Mouse (Mus musculus) midbrain, embryonic 12.5 days (tissue): ENCODE data around the gene Ccdc3. TPM values are rescaled to one million over a fixed set of nuclear protein-coding genes. Genes with fewer than 3 reads are reported as not detected.

Experiments
- ATAC-seq: fragments of 200-750 bp; cut with Nextera tagmentation; 2 replicates; pipeline ENCODE4 v1.8.0; 2017; ENCODE audit warnings: low read depth, moderate TSS enrichment, moderate library complexity; ENCODE audit not compliant: low FRiP score
- H3K27ac ChIP-seq: fragments of 300-500 bp; sonication (generic); replicated peaks from 2 replicates; pipeline ENCODE4 v1.5.1; 2016; ENCODE audit warnings: mild to moderate bottlenecking
- H3K27me3 ChIP-seq: fragments of 300-500 bp; sonication (generic); 2 replicates; pipeline ENCODE4 v1.6.1; 2016; ENCODE audit warnings: mild to moderate bottlenecking
- H3K36me3 ChIP-seq: fragments of 300-500 bp; sonication (generic); 2 replicates; pipeline ENCODE4 v1.6.1; 2016
- H3K4me1 ChIP-seq: fragments of 300-500 bp; sonication (generic); 2 replicates; pipeline ENCODE4 v1.6.1; 2016
- H3K4me2 ChIP-seq: fragments of 300-500 bp; sonication (generic); replicated peaks from 2 replicates; pipeline ENCODE4 v1.6.1; 2016; ENCODE audit warnings: mild to moderate bottlenecking, moderate library complexity
- H3K4me3 ChIP-seq: fragments of 300-500 bp; sonication (generic); 2 replicates; pipeline ENCODE4 v1.5.1; 2016; ENCODE audit warnings: mild to moderate bottlenecking
- H3K9ac ChIP-seq: fragments of 300-500 bp; sonication (generic); replicated peaks from 2 replicates; pipeline ENCODE4 v1.6.1; 2016; ENCODE audit warnings: mild to moderate bottlenecking, moderate library complexity
- H3K9me3 ChIP-seq: fragments of 300-500 bp; sonication (generic); 2 replicates; pipeline ENCODE4 v1.6.1; 2016; ENCODE audit warnings: mild to moderate bottlenecking
- WGBS: fragments of 180-500 bp; shearing (Covaris S2); methylation state at CpG from one replicate; pipeline ENCODE4 v1.1.7; 2016; 5-methylcytosine and 5-hydroxymethylcytosine counted together
- polyA plus RNA-seq: library from polyadenylated mRNA; unstranded; fragments of >200 nt; fragmentation: Nextera tagmentation; extraction: Ambion mirVana; gene quantifications from 2 replicates; pipeline ENCODE4 v1.2.1, GENCODE M21; 2016

Ccdc3 gene
- polyA plus RNA-seq, 1 experiment from 2014 or later: 7.3 TPM

GRCm38 (mm10) chr2:5125506-5125905, 12.1 kb upstream of the Ccdc3 start:
- ATAC-seq: no peak
- no peak overlapping the region for H3K4me3 ChIP-seq
- no peaks in the 10 kb centered on the region for H3K36me3 ChIP-seq
- no peak overlapping the region for H3K4me2 ChIP-seq
- H3K27ac ChIP-seq: no peak overlapping the region
- H3K9me3 ChIP-seq: no peaks in the 10 kb centered on the region
- 27% methylated on average over 6 of the region's 6 CpGs for WGBS
- H3K27me3 ChIP-seq: no peaks in the 10 kb centered on the region
- H3K4me1 ChIP-seq: no peaks in the 10 kb centered on the region
- H3K9ac ChIP-seq: no peak overlapping the region

- WGBS: 77% methylated on average over 5 of the region's 5 CpGs
Observed at GRCm38 (mm10) chr2:5127369-5127768, 10.2 kb upstream of the Ccdc3 start.

GRCm38 (mm10) chr2:5129099-5129498, 8.5 kb upstream of the Ccdc3 start:
- Histone ChIP-seq H3K27ac (no peak overlapping the region), H3K9me3 (no peaks in the 10 kb centered on the region), H3K9ac (no peak overlapping the region), H3K27me3 (no peaks in the 10 kb centered on the region), H3K36me3 (no peaks in the 10 kb centered on the region), H3K4me3 (no peak overlapping the region), H3K4me2 (no peak overlapping the region), H3K4me1 (no peaks in the 10 kb centered on the region)
- 63% methylated on average over 3 of the region's 3 CpGs for WGBS
- ATAC-seq: no peak

More at GRCm38 (mm10) chr2:5127369-5127768, 10.2 kb upstream of the Ccdc3 start:
- H3K9ac ChIP-seq: no peak overlapping the region
- no peak overlapping the region for H3K4me2 ChIP-seq
- H3K4me3 ChIP-seq: no peak overlapping the region
- no peaks in the 10 kb centered on the region for H3K27me3 ChIP-seq
- no peaks in the 10 kb centered on the region for H3K4me1 ChIP-seq
- no peaks in the 10 kb centered on the region for H3K36me3 ChIP-seq
- no peak for ATAC-seq
- H3K27ac ChIP-seq: no peak overlapping the region
- H3K9me3 ChIP-seq: no peaks in the 10 kb centered on the region

- no peaks in the 10 kb centered on the region for H3K9me3 ChIP-seq
- ATAC-seq: no peak
- 85% methylated on average over 4 of the region's 4 CpGs for WGBS
- no peak overlapping the region for H3K4me2 ChIP-seq
- H3K27me3 ChIP-seq: peaks cover 16% of the 10 kb centered on the region
- no peaks in the 10 kb centered on the region for H3K36me3 ChIP-seq
- no peak overlapping the region for H3K9ac ChIP-seq
- H3K27ac ChIP-seq: no peak overlapping the region
- no peaks in the 10 kb centered on the region for H3K4me1 ChIP-seq
- no peak overlapping the region for H3K4me3 ChIP-seq
Observed at GRCm38 (mm10) chr2:5132046-5132445, 5.5 kb upstream of the Ccdc3 start.

- no peak overlapping the region for H3K4me2 ChIP-seq
- H3K27me3 ChIP-seq: peaks cover 46% of the 10 kb centered on the region
- H3K4me3 ChIP-seq: no peak overlapping the region
- ATAC-seq: no peak
- no peak overlapping the region for H3K9ac ChIP-seq
- no peak overlapping the region for H3K27ac ChIP-seq
- 87% methylated on average over 5 of the region's 5 CpGs for WGBS
- H3K36me3 ChIP-seq: no peaks in the 10 kb centered on the region
- peaks cover 3% of the 10 kb centered on the region for H3K4me1 ChIP-seq
- no peaks in the 10 kb centered on the region for H3K9me3 ChIP-seq
Observed at GRCm38 (mm10) chr2:5134959-5135743, 2.4 kb upstream of the Ccdc3 start.

GRCm38 (mm10) chr2:5139961-5140360, 2.4 kb downstream of the Ccdc3 start:
- no peaks in the 10 kb centered on the region for H3K9me3 ChIP-seq
- no peak overlapping the region for H3K4me2 ChIP-seq
- no peak overlapping the region for H3K4me3 ChIP-seq
- H3K36me3 ChIP-seq: no peaks in the 10 kb centered on the region
- WGBS: 45% methylated on average over 4 of the region's 4 CpGs
- no peak overlapping the region for H3K9ac ChIP-seq
- ATAC-seq: no peak
- peaks cover 52% of the 10 kb centered on the region for H3K27me3 ChIP-seq
- peaks cover 3% of the 10 kb centered on the region for H3K4me1 ChIP-seq
- H3K27ac ChIP-seq: no peak overlapping the region

- Histone ChIP-seq H3K4me2 (no peak overlapping the region), H3K4me3 (no peak overlapping the region), H3K4me1 (no peaks in the 10 kb centered on the region), H3K36me3 (no peaks in the 10 kb centered on the region), H3K27me3 (peaks cover 12% of the 10 kb centered on the region), H3K9me3 (no peaks in the 10 kb centered on the region), H3K27ac (no peak overlapping the region), H3K9ac (no peak overlapping the region)
- ATAC-seq: no peak
- 65% methylated on average over 6 of the region's 6 CpGs for WGBS
Observed at GRCm38 (mm10) chr2:5144446-5144845, 6.9 kb downstream of the Ccdc3 start.

GRCm38 (mm10) chr2:5147907-5148306, 10.3 kb downstream of the Ccdc3 start:
- Histone ChIP-seq H3K4me3 (no peak overlapping the region), H3K4me1 (no peaks in the 10 kb centered on the region), H3K27ac (no peak overlapping the region), H3K27me3 (no peaks in the 10 kb centered on the region), H3K4me2 (no peak overlapping the region), H3K36me3 (no peaks in the 10 kb centered on the region), H3K9ac (no peak overlapping the region), H3K9me3 (no peaks in the 10 kb centered on the region)
- no peak for ATAC-seq
- WGBS: 95% methylated on average over 2 of the region's 2 CpGs

- H3K36me3 ChIP-seq: no peaks in the 10 kb centered on the region
- WGBS: 93% methylated on average over 5 of the region's 5 CpGs
Observed at GRCm38 (mm10) chr2:5154711-5155110, 17.1 kb downstream of the Ccdc3 start.

GRCm38 (mm10) chr2:5160236-5160848, 22.8 kb downstream of the Ccdc3 start:
- Histone ChIP-seq H3K27me3 (no peaks in the 10 kb centered on the region), H3K27ac (no peak overlapping the region), H3K4me1 (no peaks in the 10 kb centered on the region), H3K9me3 (no peaks in the 10 kb centered on the region), H3K36me3 (no peaks in the 10 kb centered on the region), H3K9ac (no peak overlapping the region), H3K4me2 (no peak overlapping the region), H3K4me3 (no peak overlapping the region)
- ATAC-seq: no peak
- WGBS: 80% methylated on average over 11 of the region's 11 CpGs

More at GRCm38 (mm10) chr2:5154711-5155110, 17.1 kb downstream of the Ccdc3 start:
- no peaks in the 10 kb centered on the region for H3K27me3 ChIP-seq
- no peak overlapping the region for H3K9ac ChIP-seq
- ATAC-seq: no peak
- H3K4me2 ChIP-seq: no peak overlapping the region
- H3K4me3 ChIP-seq: no peak overlapping the region
- H3K9me3 ChIP-seq: no peaks in the 10 kb centered on the region
- H3K27ac ChIP-seq: no peak overlapping the region
- no peaks in the 10 kb centered on the region for H3K4me1 ChIP-seq

GRCm38 (mm10) chr2:5161002-5161745, 23.6 kb downstream of the Ccdc3 start:
- no peak overlapping the region for H3K4me2 ChIP-seq
- H3K27me3 ChIP-seq: no peaks in the 10 kb centered on the region
- H3K9me3 ChIP-seq: no peaks in the 10 kb centered on the region
- no peak overlapping the region for H3K9ac ChIP-seq
- no peak overlapping the region for H3K27ac ChIP-seq
- no peaks in the 10 kb centered on the region for H3K4me1 ChIP-seq
- H3K36me3 ChIP-seq: no peaks in the 10 kb centered on the region
- 68% methylated on average over 11 of the region's 11 CpGs for WGBS
- ATAC-seq: no peak
- no peak overlapping the region for H3K4me3 ChIP-seq
